Mouse (Mus musculus) liver, adult 2 months (tissue): Measurements from ENCODE around the gene Arhgap10.

Source experiments
- CTCF ChIP-seq: fragments of 200-500 bp; IDR thresholded peaks from 2 replicates; pipeline ENCODE4 v1.5.1; 2011; ENCODE audit warnings: low read depth, low read length, control low read depth
- POLR2A ChIP-seq: fragments of 200-500 bp; IDR thresholded peaks from 2 replicates; pipeline ENCODE4 v1.6.1; 2011; ENCODE audit warnings: low read length, control low read depth; ENCODE audit not compliant: insufficient read depth; ENCODE audit errors: extremely low read depth

DNA sequence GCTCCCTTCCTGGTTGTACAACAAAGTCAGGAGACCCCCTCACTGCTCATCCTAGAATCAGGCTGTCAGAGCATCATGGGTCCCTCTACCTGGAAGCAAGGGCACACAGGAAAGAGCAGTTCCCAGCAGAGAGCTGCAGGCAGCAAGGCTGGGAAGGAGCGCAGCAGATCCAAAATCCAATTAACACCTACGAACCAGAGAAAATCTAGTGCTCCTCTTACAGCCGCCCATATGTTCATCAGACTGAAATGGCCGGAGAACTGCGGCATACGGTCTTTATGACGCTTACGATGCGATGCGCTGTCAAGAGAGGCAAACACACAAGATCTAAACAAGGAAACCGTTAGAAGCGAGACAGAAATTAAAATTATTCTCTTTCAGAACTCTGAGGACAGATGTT, 229.3 kb downstream of the Arhgap10 start:
- TF ChIP-seq CTCF (no peak), POLR2A (no peak)
